Mouse (Mus musculus) MEL (cell line): ENCODE measurements around the gene Baz2a. TPM values are rescaled to one million over a fixed set of nuclear protein-coding genes. Genes with fewer than 3 reads are reported as not detected.

Experiments used
- DNase-seq: peaks from one replicate; pipeline ENCODE4 v3.0.0; 2011; ENCODE audit warnings: low read depth, low spot score
- H3K27ac ChIP-seq: 2 replicates; pipeline ENCODE4 v1.5.1; 2012; ENCODE audit warnings: low read depth, mild to moderate bottlenecking, control low read depth, low read length, moderate library complexity; ENCODE audit not compliant: control insufficient read depth
- H3K27me3 ChIP-seq, 2 experiments: fragments of 150-350 bp in 1 of 2; sonication (generic) in 1 of 2; 2 replicates each; pipeline ENCODE4 v1.6.1; 2012; ENCODE audit warnings: low read length in 2 of 2, mild to moderate bottlenecking in 2 of 2, improper control_type of control experiment in 1 of 2, moderate library complexity in 1 of 2; ENCODE audit not compliant: insufficient read depth in 2 of 2, control insufficient read depth in 1 of 2
- H3K36me3 ChIP-seq, 2 experiments: 2 replicates each; pipeline ENCODE4 v1.6.1; 2012 to 2014; ENCODE audit warnings: low read length in 2 of 2, improper control_type of control experiment in 1 of 2, inconsistent platforms in 1 of 2, mild to moderate bottlenecking in 1 of 2; ENCODE audit not compliant: insufficient read depth in 2 of 2, control insufficient read depth in 1 of 2
- H3K4me1 ChIP-seq, 2 experiments: fragments of 150-350 bp in 1 of 2; sonication (generic) in 1 of 2; 2 replicates each; pipeline ENCODE4 v1.6.1; 2012; ENCODE audit warnings: low read length in 2 of 2, improper control_type of control experiment in 1 of 2, mild to moderate bottlenecking in 1 of 2; ENCODE audit not compliant: insufficient read depth in 2 of 2, control insufficient read depth in 1 of 2
- H3K4me3 ChIP-seq, 2 experiments: fragments of 150-350 bp in 1 of 2; sonication (generic) in 1 of 2; 2 replicates each; pipeline ENCODE4 v1.5.1; 2012; ENCODE audit warnings: low read depth in 2 of 2, low read length in 2 of 2, mild to moderate bottlenecking in 2 of 2, moderate library complexity in 2 of 2, control low read depth in 1 of 2, improper control_type of control experiment in 1 of 2; ENCODE audit not compliant: control insufficient read depth in 1 of 2, insufficient read depth in 1 of 2
- H3K79me2 ChIP-seq: 2 replicates; pipeline ENCODE4 v1.6.1; 2012; ENCODE audit warnings: mild to moderate bottlenecking, low read length, moderate library complexity; ENCODE audit not compliant: control insufficient read depth, poor library complexity, insufficient read depth
- H3K9ac ChIP-seq: 2 replicates; pipeline ENCODE4 v1.6.1; 2012; ENCODE audit warnings: low read depth, mild to moderate bottlenecking, control low read depth, low read length, moderate library complexity; ENCODE audit not compliant: control insufficient read depth, poor library complexity, severe bottlenecking
- H3K9me3 ChIP-seq: fragments of 150-350 bp; sonication (generic); replicated peaks from 2 replicates; pipeline ENCODE4 v1.6.1; 2012; ENCODE audit warnings: mild to moderate bottlenecking, low read length, improper control_type of control experiment, moderate library complexity; ENCODE audit not compliant: insufficient read depth
- BHLHE40 ChIP-seq: IDR thresholded peaks from 2 replicates; pipeline ENCODE4 v1.6.1; 2012; ENCODE audit warnings: low read depth, mild to moderate bottlenecking, inconsistent platforms, low read length, improper control_type of control experiment, borderline replicate concordance
- CHD1 ChIP-seq: IDR thresholded peaks from 2 replicates; pipeline ENCODE4 v1.6.1; 2012; ENCODE audit warnings: low read depth, mild to moderate bottlenecking, inconsistent platforms, low read length, improper control_type of control experiment
- CHD2 ChIP-seq: IDR thresholded peaks from 2 replicates; pipeline ENCODE4 v1.6.1; 2011; ENCODE audit warnings: low read length, improper control_type of control experiment
- CTCF ChIP-seq, 3 experiments: IDR thresholded peaks in 2 of 3; conservative IDR thresholded peaks in 1 of 3; 2 replicates each; pipeline ENCODE4 v1.5.1; 2011 to 2012; ENCODE audit warnings: low read length in 3 of 3, low read depth in 2 of 3, mild to moderate bottlenecking in 2 of 3, improper control_type of control experiment in 1 of 3, inconsistent platforms in 1 of 3, mixed read lengths in 1 of 3, moderate library complexity in 1 of 3; ENCODE audit not compliant: control insufficient read depth in 1 of 3, insufficient read depth in 1 of 3, poor library complexity in 1 of 3, severe bottlenecking in 1 of 3
- E2F4 ChIP-seq: IDR thresholded peaks from 2 replicates; pipeline ENCODE4 v1.6.1; 2011; ENCODE audit warnings: low read depth, low read length, improper control_type of control experiment, borderline replicate concordance
- ELF1 ChIP-seq: IDR thresholded peaks from 2 replicates; pipeline ENCODE4 v1.6.1; 2014; ENCODE audit warnings: low read depth, mild to moderate bottlenecking, inconsistent platforms, low read length, improper control_type of control experiment, moderate library complexity
- EP300 ChIP-seq, 2 experiments: IDR thresholded peaks; 2 replicates each; pipeline ENCODE4 v1.6.1; 2011; ENCODE audit warnings: improper control_type of control experiment in 2 of 2, low read length in 2 of 2, low read depth in 1 of 2, mild to moderate bottlenecking in 1 of 2
- ETS1 ChIP-seq: IDR thresholded peaks from 2 replicates; pipeline ENCODE4 v1.6.1; 2012; ENCODE audit warnings: low read depth, mild to moderate bottlenecking, inconsistent platforms, low read length, improper control_type of control experiment, moderate library complexity
- GABPA ChIP-seq: IDR thresholded peaks from 2 replicates; pipeline ENCODE4 v1.6.1; 2012; ENCODE audit warnings: low read depth, mild to moderate bottlenecking, inconsistent platforms, low read length, improper control_type of control experiment, moderate library complexity
- GATA1 ChIP-seq: IDR thresholded peaks from 2 replicates; pipeline ENCODE4 v1.6.1; 2011; ENCODE audit warnings: low read depth, low read length, improper control_type of control experiment
- HCFC1 ChIP-seq: IDR thresholded peaks from 2 replicates; pipeline ENCODE4 v1.6.1; 2012; ENCODE audit warnings: low read depth, mild to moderate bottlenecking, inconsistent platforms, low read length, improper control_type of control experiment, moderate library complexity
- JUND ChIP-seq: IDR thresholded peaks from 2 replicates; pipeline ENCODE4 v1.6.1; 2011; ENCODE audit warnings: low read depth, mild to moderate bottlenecking, improper control_type of control experiment, low read length
- KAT2A ChIP-seq: conservative IDR thresholded peaks from 2 replicates; pipeline ENCODE4 v1.6.1; 2012; ENCODE audit warnings: low read depth, low read length, improper control_type of control experiment, inconsistent platforms
- MAFK ChIP-seq: IDR thresholded peaks from 2 replicates; pipeline ENCODE4 v1.6.1; 2011; ENCODE audit warnings: low read depth, mild to moderate bottlenecking, low read length, improper control_type of control experiment, borderline replicate concordance
- MAX ChIP-seq: IDR thresholded peaks from 2 replicates; pipeline ENCODE4 v1.6.1; 2011; ENCODE audit warnings: low read length, improper control_type of control experiment
- MAZ ChIP-seq: IDR thresholded peaks from 2 replicates; pipeline ENCODE4 v1.6.1; 2012; ENCODE audit warnings: low read depth, mild to moderate bottlenecking, inconsistent platforms, low read length, improper control_type of control experiment
- MEF2A ChIP-seq: IDR thresholded peaks from 2 replicates; pipeline ENCODE4 v1.6.1; 2014; ENCODE audit warnings: low read depth, mild to moderate bottlenecking, inconsistent platforms, low read length, improper control_type of control experiment; ENCODE audit not compliant: poor library complexity, insufficient replicate concordance, severe bottlenecking; ENCODE audit errors: extremely low read depth
- MXI1 ChIP-seq: IDR thresholded peaks from 2 replicates; pipeline ENCODE4 v1.6.1; 2011; ENCODE audit warnings: mild to moderate bottlenecking, low read depth, low read length, improper control_type of control experiment
- MYB ChIP-seq: IDR thresholded peaks from 2 replicates; pipeline ENCODE4 v1.6.1; 2011; ENCODE audit warnings: mild to moderate bottlenecking, low read depth, low read length, improper control_type of control experiment
- MYC ChIP-seq: IDR thresholded peaks from 2 replicates; pipeline ENCODE4 v1.6.1; 2011; ENCODE audit warnings: low read depth, mild to moderate bottlenecking, low read length, improper control_type of control experiment, moderate library complexity
- NELFE ChIP-seq: IDR thresholded peaks from 2 replicates; pipeline ENCODE4 v1.6.1; 2011; ENCODE audit warnings: low read depth, low read length, improper control_type of control experiment
- POLR2A ChIP-seq, 2 experiments: IDR thresholded peaks; 2 replicates each; pipeline ENCODE4 v1.6.1; 2011 to 2012; ENCODE audit warnings: low read length in 2 of 2, mild to moderate bottlenecking in 2 of 2, control low read depth in 1 of 2, improper control_type of control experiment in 1 of 2, low read depth in 1 of 2, moderate library complexity in 1 of 2; ENCODE audit not compliant: control insufficient read depth in 1 of 2, insufficient read depth in 1 of 2, poor library complexity in 1 of 2
- POLR2AphosphoS2 ChIP-seq: IDR thresholded peaks from 2 replicates; pipeline ENCODE4 v1.6.1; 2011; ENCODE audit warnings: low read length, improper control_type of control experiment
- POLR2AphosphoS5 ChIP-seq: IDR thresholded peaks from 2 replicates; pipeline ENCODE4 v1.6.1; 2012; ENCODE audit warnings: low read depth, borderline replicate concordance, mild to moderate bottlenecking, inconsistent platforms, low read length, moderate library complexity, mixed read lengths
- RAD21 ChIP-seq: IDR thresholded peaks from 2 replicates; pipeline ENCODE4 v1.6.1; 2011; ENCODE audit warnings: mild to moderate bottlenecking, low read depth, low read length, improper control_type of control experiment
- RCOR1 ChIP-seq: IDR thresholded peaks from 2 replicates; pipeline ENCODE4 v1.6.1; 2012; ENCODE audit warnings: low read depth, mild to moderate bottlenecking, inconsistent platforms, low read length, improper control_type of control experiment
- SIN3A ChIP-seq: IDR thresholded peaks from 2 replicates; pipeline ENCODE4 v1.6.1; 2012; ENCODE audit warnings: low read length, improper control_type of control experiment, inconsistent platforms
- SMC3 ChIP-seq: IDR thresholded peaks from 2 replicates; pipeline ENCODE4 v1.6.1; 2011; ENCODE audit warnings: low read depth, low read length, improper control_type of control experiment
- TBP ChIP-seq: IDR thresholded peaks from 2 replicates; pipeline ENCODE4 v1.8.0; 2011; ENCODE audit warnings: low read depth, low read length, improper control_type of control experiment
- TCF12 ChIP-seq: IDR thresholded peaks from 2 replicates; pipeline ENCODE4 v1.6.1; 2014; ENCODE audit warnings: low read depth, mild to moderate bottlenecking, inconsistent platforms, low read length, improper control_type of control experiment, moderate library complexity
- USF1 ChIP-seq: IDR thresholded peaks from 2 replicates; pipeline ENCODE4 v1.6.1; 2014; ENCODE audit warnings: low read depth, mild to moderate bottlenecking, inconsistent platforms, low read length, improper control_type of control experiment, moderate library complexity
- USF2 ChIP-seq, 2 experiments: IDR thresholded peaks; 2 replicates each; pipeline ENCODE4 v1.6.1; 2011 to 2012; ENCODE audit warnings: improper control_type of control experiment in 2 of 2, low read length in 2 of 2, borderline replicate concordance in 1 of 2, inconsistent platforms in 1 of 2, low read depth in 1 of 2, mild to moderate bottlenecking in 1 of 2; ENCODE audit not compliant: insufficient read depth in 1 of 2
- ZC3H11A ChIP-seq: IDR thresholded peaks from 2 replicates; pipeline ENCODE4 v1.6.1; 2012; ENCODE audit warnings: low read depth, mild to moderate bottlenecking, inconsistent platforms, low read length, improper control_type of control experiment
- ZKSCAN1 ChIP-seq: IDR thresholded peaks from 2 replicates; pipeline ENCODE4 v1.6.1; 2012; ENCODE audit warnings: low read depth, mild to moderate bottlenecking, inconsistent platforms, low read length, improper control_type of control experiment, moderate library complexity
- ZMIZ1 ChIP-seq: IDR thresholded peaks from 2 replicates; pipeline ENCODE4 v1.6.1; 2012; ENCODE audit warnings: low read depth, mild to moderate bottlenecking, inconsistent platforms, low read length, improper control_type of control experiment, moderate library complexity
- ZNF384 ChIP-seq: IDR thresholded peaks from 2 replicates; pipeline ENCODE4 v1.6.1; 2012; ENCODE audit warnings: low read depth, mild to moderate bottlenecking, inconsistent platforms, low read length, improper control_type of control experiment
- polyA plus RNA-seq, 2 experiments: library from polyadenylated mRNA; stranded (reverse) in 1 of 2; unstranded in 1 of 2; fragments of >175 nt in 1 of 2; fragments of >200 nt in 1 of 2; gene quantifications; 2 replicates each; pipeline versions ENCODE4 v1.2.1 to v1.2.4; 2012; ENCODE audit warnings: low replicate concordance in 2 of 2, low read depth in 1 of 2; ENCODE audit not compliant: insufficient read length in 2 of 2, insufficient read depth in 1 of 2, missing spikeins in 1 of 2
- total RNA-seq: library from RNA; depleted of rRNA; stranded (reverse); fragments of 300-350 nt; gene quantifications from 2 replicates; pipeline ENCODE4 v1.2.3, GENCODE M21; 2012

Gene Baz2a
- total and polyA plus RNA-seq, 3 experiments: 5.5 to 46.0 (median 33.8) TPM

GRCm38 (mm10) chr10:128093496-128094294 lies 2.3 kb downstream of the Baz2a start:
- H3K27ac ChIP-seq: peak overlapping the region; percentile 76
- DNase-seq: peak; percentile 83
- no peaks in the 10 kb centered on the region for H3K9me3 ChIP-seq
- no peaks in the 10 kb centered on the region for H3K27me3 ChIP-seq
- peaks cover 13 to 35% of the 10 kb centered on the region in 2 experiments for H3K36me3 ChIP-seq
- peak overlapping the region; percentile 71 to 75 for H3K4me3 ChIP-seq
- H3K9ac ChIP-seq: peak overlapping the region; percentile 79
- peaks cover 19% of the 10 kb centered on the region for H3K79me2 ChIP-seq
- peaks cover 19 to 27% of the 10 kb centered on the region in 2 experiments for H3K4me1 ChIP-seq
- no peak for TF ChIP-seq CTCF (IDR thresholded peaks at IDR 0.05 in 2 of 3, conservative IDR thresholded peaks at IDR 0.05 in 1 of 3; ENCODE audit: control insufficient read depth in 1 of 3, insufficient read depth in 1 of 3, low read depth in 2 of 3, low read length in 3 of 3, poor library complexity in 1 of 3, severe bottlenecking in 1 of 3)
- no peak for TF ChIP-seq POLR2A (IDR thresholded peaks at IDR 0.05; ENCODE audit: control insufficient read depth in 1 of 2, insufficient read depth in 1 of 2, low read depth in 1 of 2, low read length in 2 of 2, poor library complexity in 1 of 2)
- no peak for TF ChIP-seq GABPA
- no peak; the same call in 1 of the 2 replicates for TF ChIP-seq HCFC1
- TF ChIP-seq MYB: peak; percentile 14; the same call in 1 of the 2 replicates
- peak; percentile 27; the same call in 1 of the 2 replicates for TF ChIP-seq MXI1
- 0 out of 2 replicates have a peak, but pooled peaks have one; percentile 33 for TF ChIP-seq ELF1
- no peak for TF ChIP-seq ZKSCAN1
- no peak for TF ChIP-seq CHD2
- no peak for TF ChIP-seq ZNF384
- 0 out of 2 replicates have a peak, but pooled peaks have one; percentile 33 for TF ChIP-seq MYC
- TF ChIP-seq E2F4: no peak
- no peak for TF ChIP-seq MEF2A
- TF ChIP-seq BHLHE40: no peak
- no peak; the same call in 1 of the 2 replicates for TF ChIP-seq ZMIZ1
- no peak; the same call in 1 of the 2 replicates for TF ChIP-seq KAT2A
- TF ChIP-seq RCOR1: no peak; the same call in 1 of the 2 replicates
- peak; percentile 44; the same call in 1 of the 2 replicates for TF ChIP-seq USF1
- TF ChIP-seq SMC3: no peak
- TF ChIP-seq CHD1: no peak; the same call in 1 of the 2 replicates
- TF ChIP-seq MAZ: no peak; the same call in 1 of the 2 replicates
- peak; percentile 7 to 34; a peak in 2 of 4 replicates for TF ChIP-seq EP300 (IDR thresholded peaks at IDR 0.05; ENCODE audit: low read depth in 1 of 2, low read length in 2 of 2)
- TF ChIP-seq RAD21: no peak
- no peak for TF ChIP-seq JUND
- peak; percentile 38; the same call in 1 of the 2 replicates for TF ChIP-seq TCF12
- TF ChIP-seq MAFK: no peak
- peak; percentile 65 for TF ChIP-seq SIN3A
- peak; percentile 76 for TF ChIP-seq ETS1
- TF ChIP-seq USF2 (IDR thresholded peaks at IDR 0.05; ENCODE audit: borderline replicate concordance in 1 of 2, insufficient read depth in 1 of 2, low read depth in 1 of 2, low read length in 2 of 2): no peak
- TF ChIP-seq POLR2AphosphoS5: no peak
- peak; percentile 57; the same call in 1 of the 2 replicates for TF ChIP-seq MAX
- TF ChIP-seq ZC3H11A: no peak
- TF ChIP-seq TBP: peak; percentile 23
- TF ChIP-seq GATA1: no peak
- no peak for TF ChIP-seq POLR2AphosphoS2
- TF ChIP-seq NELFE: peak; percentile 30; the same call in 1 of the 2 replicates
